Mouse (Mus musculus): Measurements from ENCODE around the gene Plekha4. TPM values are rescaled to one million over a fixed set of nuclear protein-coding genes. Genes with fewer than 3 reads are reported as not detected.

Gene Plekha4
- total and polyA plus RNA-seq, 2 experiments from 2014 or later = 1.2 to 2.9 TPM

DNA sequence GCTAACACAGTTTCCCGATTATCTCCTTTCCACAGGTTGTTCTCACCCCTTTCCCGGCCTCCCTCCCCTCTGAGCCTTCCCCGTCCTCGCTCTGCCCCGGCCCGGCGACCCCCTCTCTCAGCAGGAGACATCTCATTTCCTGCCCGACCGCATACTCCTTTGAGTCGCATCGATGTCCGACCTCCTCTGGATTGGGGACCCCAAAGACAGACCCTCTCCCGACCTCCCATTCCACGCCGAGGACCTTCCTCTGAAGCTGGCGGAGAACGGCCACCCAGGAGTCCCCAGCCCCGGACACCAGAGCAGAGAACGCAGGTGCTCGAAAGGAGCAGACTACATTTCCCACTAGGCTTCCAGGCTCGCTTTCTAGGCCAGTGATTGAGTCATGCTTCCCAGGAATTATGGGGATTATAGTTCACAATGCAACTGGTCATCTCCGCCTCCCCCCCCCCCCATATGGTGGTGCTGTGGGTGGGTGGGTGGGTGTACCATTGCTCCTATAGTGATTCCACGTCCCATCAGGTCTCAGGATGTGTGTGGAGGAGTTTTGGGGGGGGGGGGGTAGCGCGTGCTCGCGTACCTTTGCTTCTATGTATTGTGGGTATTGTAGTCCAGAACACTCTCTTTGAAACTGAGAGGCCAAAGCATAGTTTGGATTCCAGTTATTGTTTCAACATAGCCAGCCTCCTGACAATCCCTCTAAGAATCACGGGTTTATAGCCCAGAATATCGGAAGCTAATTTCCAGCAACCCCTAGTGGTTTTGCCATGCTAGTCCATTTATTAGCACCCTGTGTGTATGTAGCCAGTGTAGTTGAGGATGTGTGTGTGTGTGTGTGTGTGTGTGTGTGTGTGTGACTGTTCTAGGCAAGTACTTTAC is 12.3 kb downstream of the Plekha4 start:
- H3K36me3 ChIP-seq (ENCODE audit: insufficient read depth) = no peaks in the 10 kb centered on the region
- peak; percentile 78 for DNase-seq
- peaks cover 6% of the 10 kb centered on the region for H3K4me1 ChIP-seq (ENCODE audit: insufficient read depth)
- peak overlapping the region; percentile 88 for H3K4me2 ChIP-seq (ENCODE audit: low read depth)
- ATAC-seq = peak; percentile 91
- 1% methylated on average over 29 of the region's 29 CpGs for WGBS
- H3K9ac ChIP-seq = peak overlapping the region; percentile 70
- no peaks in the 10 kb centered on the region for H3K27me3 ChIP-seq (ENCODE audit: insufficient read depth, low read length)
- H3K27ac ChIP-seq (ENCODE audit: low read depth, low read length) = peak overlapping the region; percentile 59
- peak; percentile 62 for TF ChIP-seq CTCF (IDR thresholded peaks at IDR 0.05; ENCODE audit: low read depth)
- H3K9me3 ChIP-seq (ENCODE audit: low read length) = no peaks in the 10 kb centered on the region
- H3K4me3 ChIP-seq (ENCODE audit: low read depth, low read length) = peak overlapping the region; percentile 63

GRCm38 (mm10) chr7:45539095-45539494 is 13.0 kb downstream of the Plekha4 start:
- Histone ChIP-seq H3K9me3 (ENCODE audit: low read length) (no peaks in the 10 kb centered on the region), H3K4me1 (ENCODE audit: insufficient read depth) (peaks cover 6% of the 10 kb centered on the region), H3K9ac (no peak overlapping the region), H3K36me3 (ENCODE audit: insufficient read depth) (no peaks in the 10 kb centered on the region), H3K4me3 (ENCODE audit: low read depth, low read length) (no peak overlapping the region), H3K27ac (ENCODE audit: low read depth, low read length) (no peak overlapping the region), H3K27me3 (ENCODE audit: insufficient read depth, low read length) (no peaks in the 10 kb centered on the region), H3K4me2 (ENCODE audit: low read depth) (no peak overlapping the region)
- DNase-seq = no peak
- no peak for TF ChIP-seq CTCF (IDR thresholded peaks at IDR 0.05; ENCODE audit: low read depth)
- ATAC-seq = no peak
- WGBS = 76% methylated on average over 3 of the region's 3 CpGs

GRCm38 (mm10) chr7:45540213-45540612 is 14.1 kb downstream of the Plekha4 start:
- no peak overlapping the region for H3K4me2 ChIP-seq (ENCODE audit: low read depth)
- no peak overlapping the region for H3K9ac ChIP-seq
- peaks cover 6% of the 10 kb centered on the region for H3K4me1 ChIP-seq (ENCODE audit: insufficient read depth)
- no peaks in the 10 kb centered on the region for H3K9me3 ChIP-seq (ENCODE audit: low read length)
- H3K27ac ChIP-seq (ENCODE audit: low read depth, low read length) = no peak overlapping the region
- ATAC-seq = no peak
- no peak for DNase-seq
- 67% methylated on average over 2 of the region's 2 CpGs for WGBS
- no peak overlapping the region for H3K4me3 ChIP-seq (ENCODE audit: low read depth, low read length)
- no peaks in the 10 kb centered on the region for H3K27me3 ChIP-seq (ENCODE audit: insufficient read depth, low read length)
- no peaks in the 10 kb centered on the region for H3K36me3 ChIP-seq (ENCODE audit: insufficient read depth)
- no peak for TF ChIP-seq CTCF (IDR thresholded peaks at IDR 0.05; ENCODE audit: low read depth)

DNA sequence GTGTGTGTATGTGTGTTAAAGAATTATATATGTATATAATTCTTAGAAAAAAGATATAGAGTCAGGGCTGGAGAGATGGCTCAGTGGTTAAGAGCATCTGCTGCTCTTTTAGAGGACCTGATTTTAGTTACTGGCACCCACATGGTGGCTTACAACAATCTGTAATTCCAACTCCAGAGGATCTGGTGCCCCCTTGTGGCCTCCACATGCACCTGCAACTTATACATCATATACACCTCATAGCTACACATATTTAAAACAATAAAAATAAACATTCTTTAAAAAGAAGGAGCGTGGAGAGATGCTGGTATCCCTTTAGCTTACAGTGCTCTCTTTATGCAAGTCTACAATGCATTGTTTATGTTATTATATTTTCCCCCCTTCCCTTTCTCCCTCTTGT is 18.4 kb downstream of the Plekha4 start:
- H3K27me3 ChIP-seq (ENCODE audit: insufficient read depth, low read length) = no peaks in the 10 kb centered on the region
- H3K9me3 ChIP-seq (ENCODE audit: low read length) = no peaks in the 10 kb centered on the region
- H3K4me1 ChIP-seq (ENCODE audit: insufficient read depth) = no peaks in the 10 kb centered on the region
- no peak for DNase-seq
- H3K36me3 ChIP-seq (ENCODE audit: insufficient read depth) = no peaks in the 10 kb centered on the region
- no peak overlapping the region for H3K4me3 ChIP-seq (ENCODE audit: low read depth, low read length)
- no peak for ATAC-seq
- H3K9ac ChIP-seq = no peak overlapping the region
- no peak overlapping the region for H3K27ac ChIP-seq (ENCODE audit: low read depth, low read length)
- H3K4me2 ChIP-seq (ENCODE audit: low read depth) = no peak overlapping the region
- WGBS = 98% methylated on average over 1 of the region's 1 CpGs
- 0 out of 2 replicates have a peak, but pooled peaks have one; percentile 6 for TF ChIP-seq CTCF (IDR thresholded peaks at IDR 0.05; ENCODE audit: low read depth)

- Histone ChIP-seq H3K36me3 (ENCODE audit: insufficient read depth) (no peaks in the 10 kb centered on the region), H3K4me3 (ENCODE audit: low read depth, low read length) (no peak overlapping the region), H3K9ac (no peak overlapping the region), H3K9me3 (ENCODE audit: low read length) (no peaks in the 10 kb centered on the region), H3K27ac (ENCODE audit: low read depth, low read length) (no peak overlapping the region), H3K4me2 (ENCODE audit: low read depth) (no peak overlapping the region), H3K27me3 (ENCODE audit: insufficient read depth, low read length) (no peaks in the 10 kb centered on the region), H3K4me1 (ENCODE audit: insufficient read depth) (no peaks in the 10 kb centered on the region)
- no peak for ATAC-seq
- no peak for TF ChIP-seq CTCF (IDR thresholded peaks at IDR 0.05; ENCODE audit: low read depth)
- WGBS = 89% methylated on average over 16 of the region's 16 CpGs
- DNase-seq = no peak
Measured at GRCm38 (mm10) chr7:45549641-45550436, 23.7 kb downstream of the Plekha4 start.

- Histone ChIP-seq H3K4me1 (ENCODE audit: insufficient read depth) (no peaks in the 10 kb centered on the region), H3K9ac (no peak overlapping the region), H3K9me3 (ENCODE audit: low read length) (no peaks in the 10 kb centered on the region), H3K27me3 (ENCODE audit: insufficient read depth, low read length) (no peaks in the 10 kb centered on the region), H3K4me2 (ENCODE audit: low read depth) (no peak overlapping the region), H3K4me3 (ENCODE audit: low read depth, low read length) (no peak overlapping the region), H3K27ac (ENCODE audit: low read depth, low read length) (no peak overlapping the region), H3K36me3 (ENCODE audit: insufficient read depth) (no peaks in the 10 kb centered on the region)
- no peak for ATAC-seq
- no peak for TF ChIP-seq CTCF (IDR thresholded peaks at IDR 0.05; ENCODE audit: low read depth)
- WGBS = 81% methylated on average over 11 of the region's 11 CpGs
- no peak for DNase-seq
Measured at GRCm38 (mm10) chr7:45550821-45551511, 24.8 kb downstream of the Plekha4 start.
